Mouse (Mus musculus): ENCODE results near the gene Vps45. TPM values are rescaled to one million over a fixed set of nuclear protein-coding genes. Genes with fewer than 3 reads are reported as not detected.

Gene Vps45
- total and polyA plus RNA-seq, 3 experiments, result 20.6 to 92.0 (median 28.9) TPM

- Histone ChIP-seq H3K79me2 (ENCODE audit: control insufficient read depth, insufficient read depth, low read length, poor library complexity) (no peaks in the 10 kb centered on the region), H3K27me3 (ENCODE audit: control insufficient read depth in 1 of 2, insufficient read depth in 2 of 2, low read length in 2 of 2) (no peaks in the 10 kb centered on the region), H3K36me3 (ENCODE audit: control insufficient read depth in 1 of 2, insufficient read depth in 2 of 2, low read length in 2 of 2) (peaks cover 0 to 17% of the 10 kb centered on the region in 2 experiments; a peak in 2 of 4 replicates), H3K4me1 (ENCODE audit: control insufficient read depth in 1 of 2, insufficient read depth in 2 of 2, low read length in 2 of 2) (peaks cover 6 to 15% of the 10 kb centered on the region in 2 experiments), H3K9me3 (replicated peaks; ENCODE audit: insufficient read depth, low read length) (no peaks in the 10 kb centered on the region), H3K9ac (ENCODE audit: control insufficient read depth, low read depth, low read length, poor library complexity, severe bottlenecking) (no peak overlapping the region), H3K27ac (ENCODE audit: control insufficient read depth, low read depth, low read length) (no peak overlapping the region), H3K4me3 (ENCODE audit: control insufficient read depth in 1 of 2, insufficient read depth in 1 of 2, low read depth in 2 of 2, low read length in 2 of 2) (no peak overlapping the region)
- TF ChIP-seq USF2 (IDR thresholded peaks at IDR 0.05; ENCODE audit: borderline replicate concordance in 1 of 2, insufficient read depth in 1 of 2, low read depth in 1 of 2, low read length in 2 of 2) (no peak), ZMIZ1 (IDR thresholded peaks at IDR 0.05; ENCODE audit: low read depth, low read length) (no peak)
- no peak for DNase-seq (ENCODE audit: low read depth, low spot score)
These were observed 28.5 kb downstream of the Vps45 start for GRCm38 (mm10) chr3:96029766-96030165.

- Histone ChIP-seq H3K9me3 (replicated peaks; ENCODE audit: insufficient read depth, low read length) (no peaks in the 10 kb centered on the region), H3K4me3 (ENCODE audit: control insufficient read depth in 1 of 2, insufficient read depth in 1 of 2, low read depth in 2 of 2, low read length in 2 of 2) (no peak overlapping the region), H3K79me2 (ENCODE audit: control insufficient read depth, insufficient read depth, low read length, poor library complexity) (no peaks in the 10 kb centered on the region), H3K36me3 (ENCODE audit: control insufficient read depth in 1 of 2, insufficient read depth in 2 of 2, low read length in 2 of 2) (peaks cover 0 to 17% of the 10 kb centered on the region in 2 experiments; a peak in 2 of 4 replicates), H3K4me1 (ENCODE audit: control insufficient read depth in 1 of 2, insufficient read depth in 2 of 2, low read length in 2 of 2) (peaks cover 6 to 15% of the 10 kb centered on the region in 2 experiments), H3K27ac (ENCODE audit: control insufficient read depth, low read depth, low read length) (no peak overlapping the region), H3K9ac (ENCODE audit: control insufficient read depth, low read depth, low read length, poor library complexity, severe bottlenecking) (no peak overlapping the region), H3K27me3 (ENCODE audit: control insufficient read depth in 1 of 2, insufficient read depth in 2 of 2, low read length in 2 of 2) (no peaks in the 10 kb centered on the region)
- no peak for DNase-seq (ENCODE audit: low read depth, low spot score)
- TF ChIP-seq ZMIZ1 (IDR thresholded peaks at IDR 0.05; ENCODE audit: low read depth, low read length), result no peak
- TF ChIP-seq NRF1 (IDR thresholded peaks at IDR 0.05; ENCODE audit: insufficient read depth, low read depth, low read length, poor library complexity, severe bottlenecking), result no peak
- no peak for TF ChIP-seq EP300 (IDR thresholded peaks at IDR 0.05; ENCODE audit: low read depth in 1 of 2, low read length in 2 of 2)
- TF ChIP-seq SMC3 (IDR thresholded peaks at IDR 0.05; ENCODE audit: low read depth, low read length), result no peak
- no peak for TF ChIP-seq ELF1 (IDR thresholded peaks at IDR 0.05; ENCODE audit: low read depth, low read length)
These were observed 28.9 kb downstream of the Vps45 start for GRCm38 (mm10) chr3:96029336-96029735.

- TF ChIP-seq ETS1 (IDR thresholded peaks at IDR 0.05; ENCODE audit: low read depth, low read length) (peak; percentile 45; the same call in 1 of the 2 replicates), MEF2A (IDR thresholded peaks at IDR 0.05; ENCODE audit: extremely low read depth, insufficient replicate concordance, low read depth, low read length, poor library complexity, severe bottlenecking) (no peak)
- DNase-seq (ENCODE audit: low read depth, low spot score), result peak; percentile 58
- Histone ChIP-seq H3K36me3 (ENCODE audit: control insufficient read depth in 1 of 2, insufficient read depth in 2 of 2, low read length in 2 of 2) (peaks cover 0 to 17% of the 10 kb centered on the region in 2 experiments; a peak in 2 of 4 replicates), H3K4me3 (ENCODE audit: control insufficient read depth in 1 of 2, insufficient read depth in 1 of 2, low read depth in 2 of 2, low read length in 2 of 2) (no peak overlapping the region), H3K9me3 (replicated peaks; ENCODE audit: insufficient read depth, low read length) (no peaks in the 10 kb centered on the region), H3K4me1 (ENCODE audit: control insufficient read depth in 1 of 2, insufficient read depth in 2 of 2, low read length in 2 of 2) (peaks cover 6 to 15% of the 10 kb centered on the region in 2 experiments), H3K27me3 (ENCODE audit: control insufficient read depth in 1 of 2, insufficient read depth in 2 of 2, low read length in 2 of 2) (no peaks in the 10 kb centered on the region), H3K9ac (ENCODE audit: control insufficient read depth, low read depth, low read length, poor library complexity, severe bottlenecking) (no peak overlapping the region), H3K79me2 (ENCODE audit: control insufficient read depth, insufficient read depth, low read length, poor library complexity) (no peaks in the 10 kb centered on the region), H3K27ac (ENCODE audit: control insufficient read depth, low read depth, low read length) (no peak overlapping the region)
These were observed 30.4 kb downstream of the Vps45 start for GRCm38 (mm10) chr3:96027875-96028274.
